Comparison of ENCODE assay signal across 10 mouse cellular contexts in the genomic region with DNA sequence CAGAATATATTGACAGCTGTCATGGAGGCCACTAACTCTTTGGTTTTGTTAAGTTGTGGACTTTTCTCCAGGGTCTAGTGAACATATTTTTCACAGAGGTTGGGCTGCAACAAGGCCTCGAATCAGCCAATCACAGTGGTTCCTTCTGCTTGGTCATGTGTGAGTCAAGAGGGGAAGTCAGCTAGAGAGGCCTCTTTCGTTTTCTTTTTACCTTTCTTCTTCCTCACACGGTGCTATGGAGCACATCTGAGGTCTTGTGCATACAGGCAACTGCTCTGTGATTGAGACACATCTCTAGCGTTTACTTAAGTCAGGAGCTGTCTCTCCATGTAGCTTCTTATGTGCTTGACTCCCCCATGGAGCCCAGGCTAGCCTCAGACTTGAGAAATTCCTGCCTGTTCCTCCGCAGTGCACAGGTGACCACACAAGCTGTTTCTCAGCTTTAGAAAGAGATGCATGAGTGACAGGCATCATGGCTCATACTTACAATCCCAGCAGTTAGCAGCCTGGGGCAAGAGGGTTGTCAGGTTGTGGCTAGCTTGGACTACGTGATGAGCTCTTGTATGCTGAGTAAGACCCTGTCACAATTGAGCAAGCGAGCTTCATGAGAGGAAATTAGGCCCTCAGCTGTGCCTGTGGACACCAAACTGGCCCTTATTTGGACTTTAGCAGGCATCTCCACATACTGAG. TPM values are rescaled to one million over a fixed set of nuclear protein-coding genes. Genes with fewer than 3 reads are reported as not detected.
A peak's percentile ranks its signal among the peaks of the same experiment; 100 is the strongest.
DNase-seq lines count a peak whose midpoint lies in the region; ATAC-seq and TF ChIP-seq lines count a peak whose summit lies in the region.
"Had no signal": no experiment of that assay in that cellular context is flagged by ENCODE, and none has a peak within 500 bp of the region (broad histone marks: within the 10 kb centered on the region; RNA-seq: fewer than 3 reads in every experiment).

No protein-coding gene starts in this region.

- H3K9ac ChIP-seq in CH12.LX (ENCODE audit: insufficient read depth, low read depth) = peak overlapping the region; percentile 65
- H3K9ac ChIP-seq in intestine, postnatal 0 days (ENCODE audit: low read depth, low read length) = no peak overlapping the region
- H3K9ac ChIP-seq: intestine, embryonic 15.5 days had no signal

- 80% methylated on average over 7 of the region's 7 CpGs for WGBS in intestine, postnatal 0 days

- peak; percentile 62; the same call in 1 of the 2 replicates for TF ChIP-seq EP300 in CH12.LX (IDR thresholded peaks at IDR 0.05; ENCODE audit: low read length)

- peaks cover 0 to 19% of the 10 kb centered on the region in 2 experiments for H3K36me3 ChIP-seq in CH12.LX (replicated peaks in 1 of 2; ENCODE audit: control insufficient read depth in 1 of 2, insufficient read depth in 1 of 2, low read length in 1 of 2)
- no peaks in the 10 kb centered on the region for H3K36me3 ChIP-seq in intestine, postnatal 0 days (ENCODE audit: control insufficient read depth, insufficient read depth)
- H3K36me3 ChIP-seq: intestine, embryonic 15.5 days had no signal

- peak; percentile 43 for DNase-seq in lung, postnatal 25 days (ENCODE audit: low spot score)
- DNase-seq in lung, postnatal 10 days = no peak
- DNase-seq in CH12.LX (ENCODE audit: extremely low read depth) = peak; percentile 85
- no peak for DNase-seq in adrenal gland, adult 2 months
- no peak for DNase-seq in layer of hippocampus, adult 9-11 months

- H3K4me2 ChIP-seq in CH12.LX (ENCODE audit: insufficient read depth, low read depth, poor library complexity, severe bottlenecking) = peak overlapping the region; percentile 83
- no peak overlapping the region for H3K4me2 ChIP-seq in intestine, postnatal 0 days (replicated peaks; ENCODE audit: low read depth)
- H3K4me2 ChIP-seq: heart, embryonic 11.5 days; intestine, embryonic 15.5 days had no signal

- H3K9me3 ChIP-seq in CH12.LX (replicated peaks; ENCODE audit: low read length) = no peaks in the 10 kb centered on the region
- no peaks in the 10 kb centered on the region for H3K9me3 ChIP-seq in intestine, postnatal 0 days (ENCODE audit: control insufficient read depth)
- H3K9me3 ChIP-seq: intestine, embryonic 15.5 days had no signal

- H3K27me3 ChIP-seq in CH12.LX (replicated peaks) = no peaks in the 10 kb centered on the region
- no peaks in the 10 kb centered on the region for H3K27me3 ChIP-seq in intestine, postnatal 0 days (replicated peaks; ENCODE audit: control insufficient read depth, insufficient read depth, low read length)
- H3K27me3 ChIP-seq: intestine, embryonic 15.5 days had no signal

- in situ Hi-C loops in CH12.LX (cut with MboI; ENCODE audit: low pct_ligation_motif_present, low pct_unique_long_range_greater_than_20kb, low sequenced_read_pairs) = no loop called here

- dilution Hi-C loops in CH12.LX (cut with MboI; ENCODE audit: extremely low pct_ligation_motif_present, extremely low pct_unique_long_range_greater_than_20kb, low sequenced_read_pairs) = no loop called here

- TF ChIP-seq POLR2A in CH12.LX (IDR thresholded peaks at IDR 0.05; ENCODE audit: low read depth, low read length) = peak; percentile 70

- peak overlapping the region; percentile 96 for H3K27ac ChIP-seq in CH12.LX (ENCODE audit: insufficient read depth, low read depth)
- H3K27ac ChIP-seq in intestine, postnatal 0 days (ENCODE audit: low read depth, low read length) = no peak overlapping the region
- H3K27ac ChIP-seq: intestine, embryonic 15.5 days had no signal

- H3K4me3 ChIP-seq in CH12.LX (replicated peaks in 1 of 3; ENCODE audit: low read depth in 2 of 3, low read length in 2 of 3, poor library complexity in 1 of 3) = peak overlapping the region; percentile 40 to 50 (median 47)
- no peak overlapping the region for H3K4me3 ChIP-seq in intestine, postnatal 0 days (ENCODE audit: low read depth, low read length)
- H3K4me3 ChIP-seq: intestine, embryonic 15.5 days had no signal

- H3K4me1 ChIP-seq in CH12.LX (ENCODE audit: control insufficient read depth in 1 of 2, insufficient read depth in 2 of 2) = peaks cover 28 to 79% of the 10 kb centered on the region in 2 experiments
- peaks cover 7% of the 10 kb centered on the region for H3K4me1 ChIP-seq in intestine, postnatal 0 days (replicated peaks; ENCODE audit: control insufficient read depth, insufficient read depth, low read length)

- TF ChIP-seq CTCF in CH12.LX (conservative IDR thresholded peaks at IDR 0.05 in 1 of 2, IDR thresholded peaks at IDR 0.05 in 1 of 2; ENCODE audit: low read depth in 2 of 2, low read length in 2 of 2) = no peak
- no peak for TF ChIP-seq CTCF in intestine, postnatal 0 days (IDR thresholded peaks at IDR 0.05; ENCODE audit: low read depth)

- no peak for TF ChIP-seq RAD21 in CH12.LX (IDR thresholded peaks at IDR 0.05; ENCODE audit: low read depth, low read length)

- peaks cover 35% of the 10 kb centered on the region for H3K79me2 ChIP-seq in CH12.LX (replicated peaks; ENCODE audit: control insufficient read depth, extremely low read depth, insufficient read depth, poor library complexity, severe bottlenecking)

- ATAC-seq in inflammation-experienced regulatory T-cells, adult 6 months = peak; percentile 81
- ATAC-seq in neutrophil, adult 5-6 weeks (ENCODE audit: extremely low read depth, insufficient number of reproducible peaks, low FRiP score, poor library complexity, severe bottlenecking) = peak; percentile 86
- ATAC-seq in intestine, postnatal 0 days = no peak
- ATAC-seq: intestine, embryonic 15.5 days had no signal

TF ChIP-seq in CH12.LX, 34 proteins besides CTCF, POLR2A, EP300 and RAD21:
- TF ChIP-seq MAFK (IDR thresholded peaks at IDR 0.05; ENCODE audit: insufficient replicate concordance, low read length) (no peak), MYC (IDR thresholded peaks at IDR 0.05; ENCODE audit: low read depth, low read length) (peak; percentile 59; the same call in 1 of the 2 replicates), MAX (IDR thresholded peaks at IDR 0.05; ENCODE audit: low read length) (peak; percentile 66; the same call in 1 of the 2 replicates), NRF1 (IDR thresholded peaks at IDR 0.05; ENCODE audit: low read depth, low read length) (no peak), CHD1 (IDR thresholded peaks at IDR 0.05; ENCODE audit: low read depth, low read length) (peak; percentile 19; the same call in 1 of the 2 replicates), MEF2A (IDR thresholded peaks at IDR 0.05; ENCODE audit: borderline replicate concordance, low read depth, low read length) (no peak), JUND (conservative IDR thresholded peaks at IDR 0.05; ENCODE audit: low read depth, low read length) (peak; percentile 53; the same call in 1 of the 2 replicates), UBTF (IDR thresholded peaks at IDR 0.05; ENCODE audit: low read depth, low read length) (no peak), TCF12 (IDR thresholded peaks at IDR 0.05; ENCODE audit: low read depth, low read length) (peak; percentile 46), SIN3A (IDR thresholded peaks at IDR 0.05; ENCODE audit: low read length) (peak; percentile 23; the same call in 1 of the 2 replicates), ELF1 (IDR thresholded peaks at IDR 0.05; ENCODE audit: low read depth, low read length) (peak; percentile 56), PAX5 (IDR thresholded peaks at IDR 0.05; ENCODE audit: low read length) (no peak), USF2 (conservative IDR thresholded peaks at IDR 0.05; ENCODE audit: low read depth, low read length) (no peak), MXI1 (IDR thresholded peaks at IDR 0.05; ENCODE audit: low read depth, low read length) (peak; percentile 72), JUN (IDR thresholded peaks at IDR 0.05; ENCODE audit: insufficient read depth, low read depth, low read length) (no peak), BHLHE40 (IDR thresholded peaks at IDR 0.05; ENCODE audit: low read depth, low read length) (peak; percentile 62), MAZ (IDR thresholded peaks at IDR 0.05; ENCODE audit: low read depth, low read length) (peak; percentile 43; the same call in 1 of the 2 replicates), KAT2A (IDR thresholded peaks at IDR 0.05; ENCODE audit: insufficient replicate concordance, low read length) (no peak), ETS1 (conservative IDR thresholded peaks at IDR 0.05; ENCODE audit: low read depth, low read length) (peak; percentile 64; the same call in 1 of the 2 replicates), CHD2 (IDR thresholded peaks at IDR 0.05; ENCODE audit: low read length) (no peak), IRF4 (IDR thresholded peaks at IDR 0.05; ENCODE audit: low read depth, low read length) (peak; percentile 55; the same call in 1 of the 2 replicates), GABPA (IDR thresholded peaks at IDR 0.05; ENCODE audit: insufficient replicate concordance, low read depth, low read length) (no peak), RCOR1 (conservative IDR thresholded peaks at IDR 0.05; ENCODE audit: low read depth, low read length) (no peak), HCFC1 (IDR thresholded peaks at IDR 0.05; ENCODE audit: low read depth, low read length) (peak; percentile 63), TBP (conservative IDR thresholded peaks at IDR 0.05; ENCODE audit: low read depth, low read length) (peak; percentile 90), ZC3H11A (IDR thresholded peaks at IDR 0.05; ENCODE audit: low read depth, low read length) (no peak), USF1 (IDR thresholded peaks at IDR 0.05; ENCODE audit: low read depth, low read length) (0 out of 2 replicates have a peak, but pooled peaks have one; percentile 36), POLR2AphosphoS2 (IDR thresholded peaks at IDR 0.05; ENCODE audit: low read depth, low read length) (peak; percentile 30; the same call in 1 of the 2 replicates), NELFE (IDR thresholded peaks at IDR 0.05; ENCODE audit: low read depth, low read length) (peak; percentile 74)

RNA-seq across cellular contexts. Expression of a gene that starts 9.0 kb away (rescaled TPM):
- total RNA-seq in CH12.LX (2012; rRNA removed) (62.9 and 63.4 TPM in 2 replicates), CH12.LX (2014; rRNA removed) (61.8 and 67.7 TPM in 2 replicates)
- 52.1 and 70.0 TPM in 2 replicates for polyA plus RNA-seq in CH12.LX (2012; ENCODE audit: insufficient read length, low read depth)
- polyA plus RNA-seq in inflammation-experienced regulatory T-cells, adult 6 months (2017; shearing (Covaris generic)) = 100 to 1,000 TPM in 1 of 3 experiments, 10 to 100 TPM in 2; 56.4 to 107 (median 59.1) TPM
- total RNA-seq in neutrophil, adult 5-6 weeks (2017) = 66.8 and 76.3 TPM in 2 replicates
- polyA plus RNA-seq in intestine, postnatal 0 days (2015; fragmentation: Nextera tagmentation; extraction: Ambion mirVana) = 22.2 and 22.6 TPM in 2 replicates
- total RNA-seq in adrenal gland, adult 2 months (2021) = 10 to 100 TPM; 32.8 to 39.5 TPM
- 3.3 and 3.7 TPM in 2 replicates for polyA plus RNA-seq in adrenal gland, adult 2 months (2012; rRNA removed)

Comparison
In these comparisons a context has a peak if more than half of its experiments do, and no peak if none do; other contexts are left out.
1. DNase-seq: peak in lung, postnatal 25 days (single experiment) and CH12.LX (single experiment); none in lung, postnatal 10 days (single experiment), adrenal gland, adult 2 months (single experiment) and layer of hippocampus, adult 9-11 months (single experiment).